Mouse (Mus musculus): ENCODE results near the gene Higd1b. TPM values are rescaled to one million over a fixed set of nuclear protein-coding genes. Genes with fewer than 3 reads are reported as not detected.

Higd1b gene
- 0.15 TPM in 1 of 2 replicates, not detected in the other for polyA plus RNA-seq (2012; rRNA removed)

DNA sequence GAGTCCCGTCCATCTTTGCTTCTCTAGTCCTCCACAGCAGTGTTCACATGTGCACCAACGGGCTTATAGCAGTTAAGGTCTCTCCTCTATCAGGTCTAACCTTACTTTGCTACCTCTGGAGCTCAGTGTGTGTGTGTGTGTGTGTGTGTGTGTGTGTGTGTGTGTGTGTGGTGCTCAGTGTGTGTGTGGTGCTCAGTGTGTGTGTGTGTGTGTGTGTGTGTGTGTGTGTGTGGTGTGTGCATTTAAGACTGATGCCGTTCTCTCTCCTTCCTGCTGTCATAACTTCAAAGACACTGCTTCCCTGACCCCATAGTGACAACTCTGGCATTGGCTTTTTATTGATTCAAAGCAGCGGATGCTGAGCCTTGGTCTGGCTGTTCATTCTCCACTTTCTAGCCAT, at the start of gene Higd1b:
Higd1b (plus strand) TSS at position 301 of the 400 bp plus-strand sequence.
- Histone ChIP-seq H3K27ac (ENCODE audit: insufficient read depth, low read length) (no peak within 1 kb of the TSS), H3K36me3 (ENCODE audit: control insufficient read depth, insufficient read depth, low read length) (peaks cover 26% of the 10 kb centered on the region), H3K27me3 (ENCODE audit: control insufficient read depth, insufficient read depth, low read length) (no peaks in the 10 kb centered on the region), H3K4me1 (ENCODE audit: control insufficient read depth, insufficient read depth, insufficient read length) (no peaks in the 10 kb centered on the region), H3K4me3 (ENCODE audit: extremely low read depth, insufficient read depth, insufficient read length) (no peak within 1 kb of the TSS)
- 75% methylated on average over 4 of the region's 4 CpGs for WGBS
- no peak for DNase-seq (ENCODE audit: low read depth in 1 of 2, low spot score in 2 of 2)
- TF ChIP-seq POLR2A (IDR thresholded peaks at IDR 0.05; ENCODE audit: low read depth, low read length) = no peak
- no peak for TF ChIP-seq CTCF (IDR thresholded peaks at IDR 0.05; ENCODE audit: extremely low read depth, insufficient read depth, insufficient read length, insufficient replicate concordance)

DNA sequence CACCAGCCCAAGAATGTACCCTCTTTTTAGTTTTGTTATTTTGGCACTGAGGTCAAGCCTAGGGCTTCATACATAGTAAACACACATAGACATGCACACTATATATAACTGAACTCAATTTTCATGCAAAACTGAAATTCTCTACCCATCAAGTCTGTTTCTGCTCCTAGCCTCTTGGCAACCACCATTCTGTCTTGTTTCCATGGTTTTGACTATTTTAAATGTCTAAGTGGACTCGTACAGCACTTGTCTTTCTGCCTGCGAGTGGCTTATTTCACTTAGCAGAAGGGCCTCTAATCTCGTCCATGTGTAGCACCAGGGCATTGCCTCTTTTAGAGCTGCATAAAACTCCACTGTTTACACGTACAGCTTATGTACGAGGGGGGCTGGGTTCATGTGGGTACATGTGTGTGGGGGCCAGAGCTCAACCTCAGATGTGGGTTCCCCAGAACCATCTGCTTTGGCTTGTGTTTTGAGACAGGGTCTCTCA, 47.9 kb upstream of the Higd1b start:
- Histone ChIP-seq H3K27me3 (ENCODE audit: control insufficient read depth, insufficient read depth, low read length) (no peaks in the 10 kb centered on the region), H3K36me3 (ENCODE audit: control insufficient read depth, insufficient read depth, low read length) (no peaks in the 10 kb centered on the region), H3K4me3 (ENCODE audit: extremely low read depth, insufficient read depth, insufficient read length) (no peak overlapping the region), H3K27ac (ENCODE audit: insufficient read depth, low read length) (no peak overlapping the region), H3K4me1 (ENCODE audit: control insufficient read depth, insufficient read depth, insufficient read length) (no peaks in the 10 kb centered on the region)
- TF ChIP-seq POLR2A (IDR thresholded peaks at IDR 0.05; ENCODE audit: low read depth, low read length) (no peak), CTCF (IDR thresholded peaks at IDR 0.05; ENCODE audit: extremely low read depth, insufficient read depth, insufficient read length, insufficient replicate concordance) (no peak)
- no peak for DNase-seq (ENCODE audit: low read depth in 1 of 2, low spot score in 2 of 2)
- 81% methylated on average over 5 of the region's 5 CpGs for WGBS

DNA sequence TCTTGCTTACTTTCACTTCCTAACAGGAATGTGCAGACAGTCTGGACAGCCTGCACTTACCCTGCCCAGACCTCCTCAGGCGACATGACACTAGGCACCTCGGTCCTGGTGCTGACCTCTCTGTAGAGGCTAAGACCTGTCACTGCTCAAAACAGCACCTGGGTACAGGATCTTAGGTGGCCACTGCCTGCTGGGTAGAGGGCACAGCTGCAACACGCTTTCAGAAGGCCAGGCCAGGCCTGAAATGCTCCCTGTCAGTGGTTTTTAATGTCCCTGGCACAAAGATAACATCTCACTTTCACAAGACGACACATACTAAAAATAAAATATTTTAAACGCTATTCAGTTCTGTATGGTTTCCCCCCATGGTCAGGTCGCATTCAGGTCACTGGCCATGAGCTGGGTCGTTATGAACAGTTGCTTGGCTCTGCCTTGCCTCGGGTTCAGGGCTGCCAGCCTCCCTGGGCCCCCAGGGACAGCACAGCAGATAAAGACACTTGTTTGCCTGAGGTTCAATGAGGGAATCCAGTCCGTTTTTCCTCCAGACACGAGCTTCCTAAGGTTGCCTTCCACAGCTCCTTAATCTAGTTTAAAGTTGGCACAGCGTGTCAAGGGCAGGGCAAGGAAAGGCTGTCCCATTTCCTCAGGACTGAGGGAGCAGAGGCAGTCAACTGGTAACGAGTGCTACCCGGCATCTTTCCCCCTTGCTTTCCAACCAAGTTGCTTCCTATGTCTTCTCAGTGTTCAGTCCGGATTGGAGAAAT, 43.8 kb upstream of the Higd1b start:
- no peak for DNase-seq (ENCODE audit: low read depth in 1 of 2, low spot score in 2 of 2)
- TF ChIP-seq POLR2A (IDR thresholded peaks at IDR 0.05; ENCODE audit: low read depth, low read length) (no peak), CTCF (IDR thresholded peaks at IDR 0.05; ENCODE audit: extremely low read depth, insufficient read depth, insufficient read length, insufficient replicate concordance) (no peak)
- Histone ChIP-seq H3K4me1 (ENCODE audit: control insufficient read depth, insufficient read depth, insufficient read length) (no peaks in the 10 kb centered on the region), H3K27me3 (ENCODE audit: control insufficient read depth, insufficient read depth, low read length) (no peaks in the 10 kb centered on the region), H3K27ac (ENCODE audit: insufficient read depth, low read length) (no peak overlapping the region), H3K4me3 (ENCODE audit: extremely low read depth, insufficient read depth, insufficient read length) (no peak overlapping the region), H3K36me3 (ENCODE audit: control insufficient read depth, insufficient read depth, low read length) (no peaks in the 10 kb centered on the region)
- WGBS = 56% methylated on average over 14 of the region's 14 CpGs

DNA sequence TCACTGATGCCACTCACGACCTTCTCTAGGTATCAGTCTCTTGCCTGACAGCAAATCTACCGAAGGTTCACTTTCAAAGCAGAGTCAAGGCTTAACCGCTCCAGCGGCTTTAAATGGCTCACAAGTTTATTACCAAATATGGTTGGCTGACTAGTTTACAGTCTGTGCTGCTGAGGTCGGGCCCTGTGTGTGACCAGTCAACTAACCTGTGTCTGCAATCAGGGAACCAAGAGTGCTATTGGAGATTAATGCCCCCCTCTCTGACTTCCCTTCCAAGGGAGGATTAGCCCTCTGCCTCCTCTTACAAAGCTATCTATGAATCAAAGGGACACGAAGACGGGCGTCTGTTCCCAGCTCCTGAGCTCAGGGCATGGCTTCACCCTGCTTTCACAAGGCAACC, 41.5 kb upstream of the Higd1b start:
- Histone ChIP-seq H3K4me1 (ENCODE audit: control insufficient read depth, insufficient read depth, insufficient read length) (no peaks in the 10 kb centered on the region), H3K27me3 (ENCODE audit: control insufficient read depth, insufficient read depth, low read length) (no peaks in the 10 kb centered on the region), H3K36me3 (ENCODE audit: control insufficient read depth, insufficient read depth, low read length) (no peaks in the 10 kb centered on the region), H3K4me3 (ENCODE audit: extremely low read depth, insufficient read depth, insufficient read length) (no peak overlapping the region), H3K27ac (ENCODE audit: insufficient read depth, low read length) (no peak overlapping the region)
- TF ChIP-seq POLR2A (IDR thresholded peaks at IDR 0.05; ENCODE audit: low read depth, low read length) = no peak
- TF ChIP-seq CTCF (IDR thresholded peaks at IDR 0.05; ENCODE audit: extremely low read depth, insufficient read depth, insufficient read length, insufficient replicate concordance) = no peak
- WGBS = 77% methylated on average over 8 of the region's 8 CpGs
- DNase-seq (ENCODE audit: low read depth in 1 of 2, low spot score in 2 of 2) = no peak

DNA sequence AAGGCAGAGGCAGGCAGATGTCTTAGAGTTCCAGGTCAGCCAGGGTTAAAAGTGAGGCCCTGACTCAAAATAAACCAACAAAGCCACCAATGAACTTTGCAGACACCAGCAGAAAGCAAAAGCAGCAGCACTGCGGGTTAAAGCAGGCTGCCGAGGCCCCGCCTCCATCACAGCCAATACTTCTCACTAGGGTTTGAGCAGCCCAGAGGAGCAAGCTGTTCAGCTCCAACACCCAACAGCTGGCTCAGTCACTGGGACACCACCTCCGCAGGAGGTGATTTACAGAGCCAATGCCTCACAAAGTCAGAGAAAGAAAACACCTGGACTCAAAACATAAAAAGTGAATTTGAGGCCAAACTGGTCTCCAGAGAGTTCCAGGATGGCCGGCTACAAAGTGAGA, 32.2 kb upstream of the Higd1b start:
- Histone ChIP-seq H3K4me3 (ENCODE audit: extremely low read depth, insufficient read depth, insufficient read length) (no peak overlapping the region), H3K27ac (ENCODE audit: insufficient read depth, low read length) (no peak overlapping the region), H3K36me3 (ENCODE audit: control insufficient read depth, insufficient read depth, low read length) (no peaks in the 10 kb centered on the region), H3K4me1 (ENCODE audit: control insufficient read depth, insufficient read depth, insufficient read length) (no peaks in the 10 kb centered on the region; the same call in 1 of the 2 replicates), H3K27me3 (ENCODE audit: control insufficient read depth, insufficient read depth, low read length) (no peaks in the 10 kb centered on the region)
- TF ChIP-seq CTCF (IDR thresholded peaks at IDR 0.05; ENCODE audit: extremely low read depth, insufficient read depth, insufficient read length, insufficient replicate concordance) (no peak), POLR2A (IDR thresholded peaks at IDR 0.05; ENCODE audit: low read depth, low read length) (no peak)
- 75% methylated on average over 5 of the region's 5 CpGs for WGBS
- DNase-seq (ENCODE audit: low read depth in 1 of 2, low spot score in 2 of 2) = no peak

DNA sequence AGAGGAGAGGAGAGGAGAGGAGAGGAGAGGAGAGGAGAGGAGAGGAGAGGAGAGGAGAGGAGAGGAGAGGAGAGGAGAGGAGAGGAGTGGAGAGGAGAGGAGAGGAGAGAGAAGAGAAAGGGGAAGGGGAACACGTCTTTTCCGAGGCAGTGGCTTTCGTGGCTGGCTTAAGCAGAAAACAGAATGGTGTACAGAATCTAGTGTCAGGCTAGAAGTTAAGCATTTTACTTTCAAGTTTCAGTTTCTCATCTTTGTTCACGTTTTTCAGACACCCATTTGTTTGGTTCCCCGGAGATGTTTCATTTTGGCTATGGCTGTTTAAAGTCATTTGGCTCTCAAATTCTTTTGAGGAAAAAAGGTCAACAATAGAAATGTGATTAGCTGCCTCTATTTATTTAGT, 27.4 kb upstream of the Higd1b start:
- WGBS = 8% methylated on average over 5 of the region's 5 CpGs
- Histone ChIP-seq H3K27ac (ENCODE audit: insufficient read depth, low read length) (no peak overlapping the region), H3K4me1 (ENCODE audit: control insufficient read depth, insufficient read depth, insufficient read length) (no peaks in the 10 kb centered on the region; the same call in 1 of the 2 replicates), H3K27me3 (ENCODE audit: control insufficient read depth, insufficient read depth, low read length) (no peaks in the 10 kb centered on the region), H3K4me3 (ENCODE audit: extremely low read depth, insufficient read depth, insufficient read length) (no peak overlapping the region), H3K36me3 (ENCODE audit: control insufficient read depth, insufficient read depth, low read length) (no peaks in the 10 kb centered on the region)
- DNase-seq (ENCODE audit: low read depth in 1 of 2, low spot score in 2 of 2) = no peak
- TF ChIP-seq CTCF (IDR thresholded peaks at IDR 0.05; ENCODE audit: extremely low read depth, insufficient read depth, insufficient read length, insufficient replicate concordance) = no peak
- TF ChIP-seq POLR2A (IDR thresholded peaks at IDR 0.05; ENCODE audit: low read depth, low read length) = no peak

Data from spleen, adult 2 months (tissue).